Mouse (Mus musculus) neural tube, embryonic 13.5 days (tissue): ENCODE data around the gene Vmn2r43. TPM values are rescaled to one million over a fixed set of nuclear protein-coding genes. Genes with fewer than 3 reads are reported as not detected.
"Not testable (repeated sequence)": the region's sequence is repeated elsewhere in the genome, so short reads cannot be mapped to it uniquely, and the experiment has no call there.

Experiments
- ATAC-seq: fragments of 200-750 bp; cut with Nextera tagmentation; 2 replicates; pipeline ENCODE4 v1.8.0; 2017; ENCODE audit warnings: low read depth, mild to moderate bottlenecking, moderate TSS enrichment, moderate library complexity
- H3K27ac ChIP-seq: fragments of 300-500 bp; sonication (generic); replicated peaks from 2 replicates; pipeline ENCODE4 v1.5.1; 2015; ENCODE audit warnings: moderate library complexity, mild to moderate bottlenecking, inconsistent platforms
- H3K27me3 ChIP-seq: fragments of 300-500 bp; sonication (generic); 2 replicates; pipeline ENCODE4 v1.6.1; 2015; ENCODE audit warnings: mild to moderate bottlenecking, inconsistent platforms
- H3K36me3 ChIP-seq: fragments of 300-500 bp; sonication (generic); 2 replicates; pipeline ENCODE4 v1.6.1; 2015; ENCODE audit warnings: mild to moderate bottlenecking, inconsistent platforms
- H3K4me1 ChIP-seq: fragments of 300-500 bp; sonication (generic); replicated peaks from 2 replicates; pipeline ENCODE4 v1.6.1; 2015; ENCODE audit warnings: inconsistent platforms
- H3K4me2 ChIP-seq: fragments of 300-500 bp; sonication (generic); 2 replicates; pipeline ENCODE4 v1.6.1; 2015; ENCODE audit warnings: inconsistent platforms, mild to moderate bottlenecking, moderate library complexity
- H3K4me3 ChIP-seq: fragments of 300-500 bp; sonication (generic); 2 replicates; pipeline ENCODE4 v1.5.1; 2015; ENCODE audit warnings: mild to moderate bottlenecking, inconsistent platforms
- H3K9ac ChIP-seq: fragments of 300-500 bp; sonication (generic); 2 replicates; pipeline ENCODE4 v1.6.1; 2015; ENCODE audit warnings: moderate library complexity, mild to moderate bottlenecking, inconsistent platforms
- H3K9me3 ChIP-seq: fragments of 300-500 bp; sonication (generic); 2 replicates; pipeline ENCODE4 v1.6.1; 2016; ENCODE audit warnings: inconsistent platforms
- WGBS: fragments of 180-500 bp; shearing (Covaris S2); methylation state at CpG from one replicate; pipeline ENCODE4 v1.1.7; 2015; 5-methylcytosine and 5-hydroxymethylcytosine counted together
- polyA plus RNA-seq: library from polyadenylated mRNA; unstranded; fragments of >200 nt; fragmentation: Nextera tagmentation; extraction: Ambion mirVana; gene quantifications from 2 replicates; pipeline ENCODE4 v1.2.1, GENCODE M21; 2015

Gene Vmn2r43
- polyA plus RNA-seq, result not detected in 2 replicates

DNA sequence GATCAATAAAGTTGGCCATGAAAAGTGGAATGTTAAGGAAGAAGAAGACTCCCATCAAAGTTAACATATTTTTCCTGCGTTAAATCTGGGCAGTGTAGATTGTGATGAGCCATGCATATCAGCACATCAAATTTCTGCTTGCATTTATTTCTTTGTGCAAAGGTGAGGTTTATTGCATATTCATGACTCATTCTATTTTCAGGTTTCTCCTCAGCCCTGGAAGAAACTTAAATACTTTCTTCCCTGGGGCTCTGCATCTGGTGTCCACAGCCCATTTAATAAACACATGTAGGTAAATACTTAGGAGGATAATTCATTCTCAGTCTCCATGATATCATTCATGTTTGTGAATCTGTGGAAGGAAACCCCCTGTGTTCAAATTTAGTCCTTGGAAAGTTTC is at the start of gene Vmn2r43:
TSS of gene Vmn2r43 (minus strand) at position 101 of the 400 bp plus-strand sequence.
- not testable (repeated sequence) for H3K4me2 ChIP-seq, H3K36me3 ChIP-seq, H3K9me3 ChIP-seq, H3K4me3 ChIP-seq, H3K4me1 ChIP-seq, ATAC-seq, H3K9ac ChIP-seq, H3K27me3 ChIP-seq, H3K27ac ChIP-seq
- WGBS, result no CpG with 5 or more reads among the region's 1 CpGs

DNA sequence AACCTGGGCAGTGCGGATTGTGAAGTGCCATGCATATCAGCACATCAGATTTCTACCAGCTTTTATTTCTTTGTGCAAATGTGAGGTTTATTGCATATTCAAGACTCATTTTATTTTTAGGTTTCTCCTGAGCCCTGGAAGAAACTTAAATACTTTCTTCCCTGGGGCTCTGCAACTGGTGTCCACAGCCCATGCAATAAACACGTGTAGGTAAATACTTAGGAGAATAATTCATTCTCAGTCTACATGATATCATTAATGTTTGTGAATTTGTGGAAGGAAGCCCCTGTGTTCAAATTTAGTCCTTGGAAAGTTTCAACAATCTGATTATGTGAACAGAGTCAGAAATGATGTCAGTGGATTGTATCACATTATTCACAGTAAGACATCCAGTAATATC is 60.2 kb downstream of the Vmn2r43 start, which contains the start of gene Vmn2r42:
TSS of gene Vmn2r42 (minus strand) at position 101 of the 400 bp plus-strand sequence.
- H3K4me1 ChIP-seq, H3K9ac ChIP-seq, H3K36me3 ChIP-seq, H3K4me3 ChIP-seq, H3K27me3 ChIP-seq, H3K27ac ChIP-seq, H3K4me2 ChIP-seq, ATAC-seq, H3K9me3 ChIP-seq: not testable (repeated sequence)
- WGBS, result no CpG with 5 or more reads among the region's 2 CpGs

Other genes starting within 250 kb of the Vmn2r43 start
- not detected in 2 replicates for gene Vmn2r41, start 98.9 kb downstream of the Vmn2r43 start, polyA plus RNA-seq
- gene Vmn2r42, start 60.3 kb downstream of the Vmn2r43 start, polyA plus RNA-seq, result not detected in 2 replicates
- gene Vmn2r44, start 122.7 kb upstream of the Vmn2r43 start, polyA plus RNA-seq, result not detected in 2 replicates
- not detected in 2 replicates for gene Vmn2r45, start 228.5 kb upstream of the Vmn2r43 start, polyA plus RNA-seq